Mouse (Mus musculus) cerebellum, adult 9-10 months (tissue): ENCODE measurements at regions not wholly inside any gene's neighbourhood (a gene's known extent, or its start where the extent isn't known, plus 50 kb on each side); places are given as distances from the start of the nearest gene placed in this dataset.

Source experiments
- DNase-seq: peaks from one replicate; pipeline ENCODE4 v3.0.0; 2022

DNA sequence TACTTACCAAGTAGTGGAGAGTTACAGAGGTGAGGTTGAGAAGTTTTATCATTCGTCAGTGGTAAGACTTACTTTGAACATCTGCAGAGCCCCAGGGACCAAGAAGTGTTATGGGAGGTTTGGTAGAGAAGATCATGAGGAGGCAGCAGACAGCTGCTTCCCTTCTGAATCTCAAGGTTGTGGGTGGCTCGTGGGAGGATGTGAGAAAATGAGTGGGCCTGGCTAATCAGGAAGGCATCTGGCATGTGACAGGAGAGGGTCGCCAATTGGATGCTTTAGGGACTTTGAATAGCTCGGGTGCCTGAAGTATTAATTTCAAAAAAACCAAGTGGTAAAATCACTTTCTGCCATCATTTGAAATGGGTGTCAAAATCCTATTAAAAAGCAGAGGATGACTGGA lies 258.9 kb downstream of the Sqor start:
- no peak for DNase-seq

- no peak for DNase-seq
These were observed 259.3 kb downstream of the Sqor start for GRCm38 (mm10) chr2:123024380-123024779.

DNA sequence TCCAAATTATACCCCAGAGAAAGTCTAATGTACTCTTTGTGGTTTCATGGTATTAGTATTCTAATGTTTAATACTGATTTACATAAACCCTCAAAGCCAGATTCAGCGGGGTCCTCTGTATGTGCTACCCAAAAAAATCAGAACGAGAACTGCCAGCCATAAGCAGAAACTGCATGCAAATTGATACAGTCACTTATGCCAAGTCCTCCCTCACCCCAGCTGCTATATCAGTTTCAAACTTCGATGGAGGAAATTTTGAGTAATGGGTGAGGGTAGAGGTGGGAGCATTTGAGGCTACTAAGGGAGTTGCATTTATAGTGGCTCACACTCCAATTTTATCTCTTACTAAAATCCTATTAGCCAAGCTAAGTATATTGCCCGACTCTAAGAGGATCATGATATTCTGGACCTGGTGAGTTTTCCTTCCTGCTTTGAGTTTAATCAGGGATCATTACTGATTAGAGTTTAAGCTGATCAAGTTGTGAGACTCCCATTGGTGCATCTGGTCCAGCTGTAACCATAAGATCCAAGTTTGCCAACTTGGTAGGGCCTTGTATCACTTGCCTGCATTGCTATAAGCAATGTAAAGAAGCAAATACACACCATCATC lies 260.0 kb downstream of the Sqor start:
- DNase-seq: no peak

DNA sequence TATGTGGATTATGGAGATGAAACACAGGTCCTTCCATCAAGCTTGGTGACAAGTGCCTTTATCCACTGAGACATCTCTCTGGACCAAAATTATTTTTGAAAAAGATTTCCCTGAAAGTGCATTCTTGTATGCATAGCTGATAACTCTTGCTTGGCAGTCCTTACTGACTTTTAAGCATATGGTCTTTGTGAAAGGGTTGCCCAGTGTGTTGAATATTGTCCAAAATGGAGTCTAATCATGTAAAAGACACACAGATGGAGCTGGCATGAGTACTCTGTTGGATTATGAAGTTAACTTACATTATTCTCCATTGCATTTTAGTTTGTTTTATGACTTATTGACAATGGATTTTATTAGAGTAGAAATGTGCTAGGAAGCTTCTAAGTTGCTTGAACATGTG lies 282.3 kb downstream of the Sqor start:
- DNase-seq: no peak

DNA sequence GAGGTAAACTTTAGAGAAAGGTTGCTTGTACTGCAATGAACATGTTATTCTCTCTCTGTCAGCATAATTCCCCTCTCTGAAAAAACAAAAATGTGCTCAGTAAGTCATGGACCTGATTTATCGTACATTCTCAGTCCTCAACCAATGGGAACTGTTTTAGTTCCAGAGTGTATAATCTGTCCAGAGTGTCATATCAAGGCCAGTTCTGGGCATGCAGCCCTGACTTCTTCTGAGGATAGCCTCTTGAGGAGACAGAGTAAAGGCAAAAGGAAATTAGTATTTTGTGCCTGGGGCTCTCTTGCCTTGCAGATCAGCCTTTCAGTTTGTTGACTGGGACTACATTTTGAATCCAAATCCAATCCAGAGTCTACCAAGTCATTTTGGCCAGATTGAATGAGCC lies 299.6 kb downstream of the Sqor start:
- no peak for DNase-seq

DNA sequence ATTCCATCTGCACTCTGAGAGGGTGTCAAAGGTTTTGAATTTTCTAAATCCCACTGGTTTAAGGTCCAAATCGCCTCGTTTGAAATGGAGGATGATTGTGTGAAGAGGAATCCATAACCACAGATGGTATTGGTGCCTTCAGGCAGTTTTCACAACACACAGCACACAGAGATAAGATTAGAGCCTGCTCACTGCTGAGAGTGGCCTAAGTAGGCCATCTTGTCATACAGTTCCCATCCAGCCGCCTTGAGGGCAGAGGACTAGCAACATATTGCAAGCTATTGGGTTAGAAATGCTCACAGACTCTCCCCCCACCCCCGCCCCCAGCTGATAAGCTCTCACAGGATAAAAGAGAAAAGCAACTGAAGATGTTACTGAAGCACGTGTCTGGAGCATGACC lies 303.8 kb downstream of the Sqor start:
- peak; percentile 18 for DNase-seq

GRCm38 (mm10) chr2:123072653-123073052 lies 307.6 kb downstream of the Sqor start:
- DNase-seq: no peak

- no peak for DNase-seq
These were observed 308.5 kb downstream of the Sqor start for GRCm38 (mm10) chr2:123073476-123074085.

DNA sequence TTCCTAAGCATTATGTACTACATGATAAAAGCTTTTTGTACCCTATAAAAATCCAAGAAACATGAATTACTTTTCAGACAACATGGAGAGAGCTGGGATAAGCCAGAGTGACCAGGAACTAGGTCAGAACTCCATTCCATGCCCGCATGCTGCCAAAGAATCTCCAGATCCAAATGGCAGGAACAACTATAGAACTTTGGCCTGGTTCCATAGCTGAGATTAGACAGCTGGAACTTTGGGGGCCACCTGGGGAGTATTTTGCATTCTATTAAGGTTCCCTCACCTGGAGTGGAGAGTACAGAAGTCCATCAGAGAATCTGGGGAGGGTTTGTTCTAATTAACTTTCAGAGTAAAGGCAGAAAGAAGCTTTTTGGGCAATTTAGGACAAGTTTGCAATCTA lies 327.7 kb downstream of the Sqor start:
- peak; percentile 38 for DNase-seq

- DNase-seq: no peak
These were observed 338.5 kb downstream of the Sqor start for GRCm38 (mm10) chr2:123103530-123103929.

DNA sequence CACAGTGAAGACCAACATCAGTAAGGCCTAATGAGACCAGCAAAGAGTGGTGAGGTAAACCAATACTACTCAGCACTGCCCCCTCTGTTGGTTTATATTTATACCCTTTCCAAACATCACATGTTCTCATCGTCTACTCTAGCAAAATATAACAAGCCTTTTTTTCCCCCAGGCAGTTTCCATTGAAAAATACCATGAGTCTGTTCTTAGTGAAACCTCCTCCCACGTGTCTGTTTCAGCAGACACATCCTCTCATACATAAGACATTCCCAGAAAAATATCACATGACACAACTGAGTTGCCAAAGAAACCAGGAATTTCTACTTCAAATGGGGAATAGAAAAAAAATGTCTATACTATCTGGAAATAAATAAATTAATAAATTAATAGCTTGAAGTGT lies 366.5 kb downstream of the Sqor start:
- DNase-seq: no peak

DNA sequence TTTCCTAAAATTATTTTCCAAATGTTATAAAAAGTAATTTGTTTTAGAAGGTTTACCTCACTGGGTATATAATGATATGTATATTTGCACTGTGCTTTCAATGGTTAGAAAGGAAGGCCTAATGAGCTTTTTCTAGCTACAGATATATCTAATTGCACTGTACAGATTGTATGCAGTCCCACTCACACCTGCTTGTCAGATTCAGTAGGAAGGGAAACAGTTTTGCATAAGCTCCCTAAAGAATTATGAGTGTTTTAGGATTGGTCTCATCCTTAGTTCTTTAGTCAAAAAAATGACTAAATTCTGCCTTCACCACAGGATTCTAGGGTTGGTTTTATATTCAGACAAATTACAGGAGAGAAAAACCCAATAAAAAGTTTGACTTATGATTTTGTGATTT lies 388.1 kb downstream of the Sqor start:
- no peak for DNase-seq

GRCm38 (mm10) chr2:123165384-123165783 lies 400.3 kb downstream of the Sqor start:
- no peak for DNase-seq

- no peak for DNase-seq
These were observed 405.6 kb downstream of the Sqor start for GRCm38 (mm10) chr2:123170611-123171010.

DNA sequence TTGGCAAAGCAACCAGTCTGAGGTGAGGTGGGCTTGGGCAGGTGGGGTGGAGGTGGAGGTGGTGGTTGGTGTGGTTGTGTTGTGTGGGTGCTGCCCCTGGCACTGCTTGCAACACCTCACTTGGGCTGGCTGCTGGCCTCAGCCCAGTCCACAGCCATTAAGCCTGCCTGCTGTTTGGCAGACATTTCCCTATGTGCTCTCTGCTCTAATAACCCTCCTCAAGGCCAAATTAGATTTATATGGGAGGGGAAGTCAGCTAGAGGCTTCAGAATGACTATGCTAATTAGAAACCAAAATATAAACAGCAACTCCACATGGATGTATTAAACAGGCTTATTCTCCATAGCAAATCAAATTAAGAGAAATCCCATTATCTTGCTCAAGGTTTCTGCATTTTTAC lies 417.2 kb downstream of the Sqor start:
- no peak for DNase-seq

DNA sequence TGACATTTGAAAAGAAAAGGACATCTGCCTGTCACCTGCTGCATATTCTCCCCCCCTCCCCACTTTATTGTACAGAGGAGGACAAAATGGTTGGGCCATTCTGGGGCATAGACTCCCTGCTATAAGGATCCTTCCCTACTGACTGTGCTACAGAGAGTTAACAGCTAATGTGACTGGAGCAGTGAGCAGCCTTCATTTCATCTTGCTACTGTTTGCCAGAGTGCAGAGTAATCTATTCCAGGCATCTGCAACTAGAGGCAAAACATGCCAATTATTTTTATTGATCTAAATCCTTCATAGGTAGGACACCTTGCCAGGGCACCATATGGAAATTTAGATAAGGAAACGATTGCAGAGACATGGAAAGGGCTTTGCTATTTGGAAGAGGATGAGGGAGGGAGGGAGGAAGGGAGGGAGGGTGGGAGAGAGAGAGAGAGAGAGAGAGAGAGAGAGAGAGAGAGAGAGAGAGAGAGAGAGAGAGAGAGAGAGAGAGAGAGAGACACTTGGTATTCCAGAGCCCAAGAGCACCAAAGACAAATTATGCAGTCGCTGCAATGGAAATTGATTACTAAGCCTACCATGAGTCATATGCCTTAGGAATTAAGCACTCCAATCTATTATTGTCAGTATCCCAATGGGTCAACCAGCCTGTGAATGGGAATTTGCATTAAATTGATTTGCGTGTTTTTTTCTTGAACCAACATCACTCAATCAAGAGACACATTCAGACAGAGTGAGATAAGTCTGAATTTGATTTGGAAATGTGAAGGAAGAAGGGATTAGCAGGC lies 426.0 kb downstream of the Sqor start:
- DNase-seq: no peak

- DNase-seq: no peak
These were observed 429.5 kb downstream of the Sqor start for GRCm38 (mm10) chr2:123194533-123194932.
